ENCODE assay signal across 8 mouse cellular contexts in genomic region chr6:133875906-133876462, GRCm38 (mm10). TPM values are rescaled to one million over a fixed set of nuclear protein-coding genes. Genes with fewer than 3 reads are reported as not detected.
DNase-seq lines count a peak whose midpoint lies in the region; ATAC-seq and TF ChIP-seq lines count a peak whose summit lies in the region.

No protein-coding gene starts in this region.

- no peaks in the 10 kb centered on the region for H3K79me2 ChIP-seq in MEL (ENCODE audit: control insufficient read depth, insufficient read depth, low read length, poor library complexity)

- no peak overlapping the region for H3K9ac ChIP-seq in MEL (ENCODE audit: control insufficient read depth, low read depth, low read length, poor library complexity, severe bottlenecking)
- no peak overlapping the region for H3K9ac ChIP-seq in hindbrain, embryonic 14.5 days
- no peak overlapping the region for H3K9ac ChIP-seq in limb, embryonic 14.5 days (ENCODE audit: low read depth, low read length, severe bottlenecking)

- peak; percentile 76 for DNase-seq in kidney, adult 2 months
- DNase-seq in kidney, adult 11 months: no peak
- peak; percentile 68 for DNase-seq in MEL (ENCODE audit: low read depth, low spot score)
- DNase-seq in hindbrain, embryonic 14.5 days (ENCODE audit: low spot score): peak; percentile 86
- peak; percentile 63 for DNase-seq in limb, embryonic 14.5 days (ENCODE audit: low spot score)
- peak; percentile 86 for DNase-seq in retina, embryonic 14.5 days (ENCODE audit: low spot score)

- H3K4me3 ChIP-seq in kidney, adult 2 months (ENCODE audit: insufficient read depth, low read depth, low read length): no peak overlapping the region
- 0 out of 4 replicates have a peak overlapping the region, but pooled peaks of 1 of the 2 experiments have one; percentile 25 for H3K4me3 ChIP-seq in MEL (ENCODE audit: control insufficient read depth in 1 of 2, insufficient read depth in 1 of 2, low read depth in 2 of 2, low read length in 2 of 2)
- no peak overlapping the region for H3K4me3 ChIP-seq in hindbrain, embryonic 14.5 days (replicated peaks; ENCODE audit: low read length)
- H3K4me3 ChIP-seq in limb, embryonic 14.5 days (replicated peaks; ENCODE audit: low read length): no peak overlapping the region

- peak; percentile 88 for TF ChIP-seq RAD21 in MEL (IDR thresholded peaks at IDR 0.05; ENCODE audit: low read depth, low read length)

- no peak for TF ChIP-seq EP300 in MEL (IDR thresholded peaks at IDR 0.05; ENCODE audit: low read depth in 1 of 2, low read length in 2 of 2)

- H3K27me3 ChIP-seq in kidney, adult 2 months (replicated peaks; ENCODE audit: control insufficient read depth, insufficient read depth, low read length): no peaks in the 10 kb centered on the region
- H3K27me3 ChIP-seq in MEL (ENCODE audit: control insufficient read depth in 1 of 2, insufficient read depth in 2 of 2, low read length in 2 of 2): peaks cover 0 to 1% of the 10 kb centered on the region in 2 experiments; a peak in 1 of 4 replicates
- no peaks in the 10 kb centered on the region for H3K27me3 ChIP-seq in hindbrain, embryonic 14.5 days (ENCODE audit: control insufficient read depth, insufficient read depth, low read length)
- H3K27me3 ChIP-seq in limb, embryonic 14.5 days (ENCODE audit: control insufficient read depth, insufficient read depth, low read length): no peaks in the 10 kb centered on the region

- ATAC-seq in common myeloid progenitor, adult 5-6 weeks (replicated peaks; ENCODE audit: low read depth, poor library complexity, severe bottlenecking): peak; percentile 80
- no peak for ATAC-seq in hindbrain, embryonic 14.5 days (ENCODE audit: low FRiP score)
- no peak for ATAC-seq in limb, embryonic 14.5 days (ENCODE audit: low FRiP score, low read depth)
- ATAC-seq in inflammation-experienced regulatory T-cells, adult 6 months: no peak

- H3K27ac ChIP-seq in kidney, adult 2 months (ENCODE audit: insufficient read depth, low read depth, low read length): no peak overlapping the region
- no peak overlapping the region for H3K27ac ChIP-seq in MEL (ENCODE audit: control insufficient read depth, low read depth, low read length)
- H3K27ac ChIP-seq in hindbrain, embryonic 14.5 days: no peak overlapping the region
- H3K27ac ChIP-seq in limb, embryonic 14.5 days (replicated peaks; ENCODE audit: low read depth, low read length): no peak overlapping the region

- H3K9me3 ChIP-seq in MEL (replicated peaks; ENCODE audit: insufficient read depth, low read length): no peaks in the 10 kb centered on the region
- no peaks in the 10 kb centered on the region for H3K9me3 ChIP-seq in hindbrain, embryonic 14.5 days (ENCODE audit: control insufficient read depth, low read length)
- no peaks in the 10 kb centered on the region for H3K9me3 ChIP-seq in limb, embryonic 14.5 days (ENCODE audit: control insufficient read depth, low read length)

- H3K4me1 ChIP-seq in kidney, adult 2 months (ENCODE audit: control insufficient read depth, insufficient read depth, low read length): no peaks in the 10 kb centered on the region; the same call in 1 of the 2 replicates
- H3K4me1 ChIP-seq in MEL (ENCODE audit: control insufficient read depth in 1 of 2, insufficient read depth in 2 of 2, low read length in 2 of 2): no peaks in the 10 kb centered on the region
- no peaks in the 10 kb centered on the region for H3K4me1 ChIP-seq in hindbrain, embryonic 14.5 days (replicated peaks; ENCODE audit: control insufficient read depth, insufficient read depth, low read length)
- no peaks in the 10 kb centered on the region for H3K4me1 ChIP-seq in limb, embryonic 14.5 days (ENCODE audit: control insufficient read depth, insufficient read depth, low read length)

- no peak for TF ChIP-seq POLR2A in kidney, adult 2 months (IDR thresholded peaks at IDR 0.05; ENCODE audit: low read depth, low read length)
- no peak for TF ChIP-seq POLR2A in MEL (IDR thresholded peaks at IDR 0.05; ENCODE audit: control insufficient read depth in 1 of 2, insufficient read depth in 1 of 2, low read depth in 1 of 2, low read length in 2 of 2, poor library complexity in 1 of 2)
- TF ChIP-seq POLR2A in limb, embryonic 14.5 days (IDR thresholded peaks at IDR 0.05; ENCODE audit: borderline replicate concordance, extremely low read depth, insufficient read depth, insufficient read length): no peak

- no peaks in the 10 kb centered on the region for H3K36me3 ChIP-seq in kidney, adult 2 months (ENCODE audit: control insufficient read depth, insufficient read depth, low read length)
- no peaks in the 10 kb centered on the region for H3K36me3 ChIP-seq in MEL (ENCODE audit: control insufficient read depth in 1 of 2, insufficient read depth in 2 of 2, low read length in 2 of 2)
- no peaks in the 10 kb centered on the region for H3K36me3 ChIP-seq in hindbrain, embryonic 14.5 days (replicated peaks; ENCODE audit: control insufficient read depth, insufficient read depth)
- H3K36me3 ChIP-seq in limb, embryonic 14.5 days (ENCODE audit: control insufficient read depth, insufficient read depth, low read length): no peaks in the 10 kb centered on the region

- WGBS in kidney, adult 2 months: 23% methylated on average over 12 of the region's 12 CpGs
- 29% methylated on average over 12 of the region's 12 CpGs for WGBS in hindbrain, embryonic 14.5 days
- 30% methylated on average over 12 of the region's 12 CpGs for WGBS in limb, embryonic 14.5 days

- no peak overlapping the region for H3K4me2 ChIP-seq in hindbrain, embryonic 14.5 days (replicated peaks)
- H3K4me2 ChIP-seq in limb, embryonic 14.5 days (replicated peaks; ENCODE audit: low read depth, low read length, severe bottlenecking): no peak overlapping the region

- 0 out of 2 replicates have a peak, but pooled peaks have one; percentile 12 for TF ChIP-seq CTCF in kidney, adult 2 months (conservative IDR thresholded peaks at IDR 0.05; ENCODE audit: insufficient read depth, insufficient read length, low read depth, low read length)
- peak; percentile 7 to 79 (median 43); a peak in 4 of 6 replicates for TF ChIP-seq CTCF in MEL (IDR thresholded peaks at IDR 0.05 in 2 of 3, conservative IDR thresholded peaks at IDR 0.05 in 1 of 3; ENCODE audit: control insufficient read depth in 1 of 3, insufficient read depth in 1 of 3, low read depth in 2 of 3, low read length in 3 of 3, poor library complexity in 1 of 3, severe bottlenecking in 1 of 3)

TF ChIP-seq in MEL, 35 proteins besides CTCF, POLR2A, EP300 and RAD21:
- no peak for TF ChIP-seq SIN3A (IDR thresholded peaks at IDR 0.05; ENCODE audit: low read length)
- peak; percentile 78 for TF ChIP-seq SMC3 (IDR thresholded peaks at IDR 0.05; ENCODE audit: low read depth, low read length)
- no peak for TF ChIP-seq KAT2A (conservative IDR thresholded peaks at IDR 0.05; ENCODE audit: low read depth, low read length)
- TF ChIP-seq ZMIZ1 (IDR thresholded peaks at IDR 0.05; ENCODE audit: low read depth, low read length): no peak
- TF ChIP-seq RCOR1 (IDR thresholded peaks at IDR 0.05; ENCODE audit: low read depth, low read length): no peak
- TF ChIP-seq UBTF (IDR thresholded peaks at IDR 0.05; ENCODE audit: borderline replicate concordance, insufficient read depth, low read depth, low read length): no peak
- TF ChIP-seq ZC3H11A (IDR thresholded peaks at IDR 0.05; ENCODE audit: low read depth, low read length): peak; percentile 63
- no peak for TF ChIP-seq GATA1 (IDR thresholded peaks at IDR 0.05; ENCODE audit: low read depth, low read length)

RNA-seq across cellular contexts. Expression of gene Kap, which starts 22.4 kb away (rescaled TPM):
- 6,577 and 7,570 TPM in 2 replicates for polyA plus RNA-seq in kidney, adult 2 months (2012; rRNA removed)
- total RNA-seq in MEL (2012; rRNA removed): not detected in 2 replicates
- polyA plus RNA-seq in MEL (2012; ENCODE audit: insufficient read depth in 1 of 2, insufficient read length in 2 of 2, low read depth in 1 of 2, low replicate concordance in 2 of 2, missing spikeins in 1 of 2): not detected
- not detected in 2 replicates for total RNA-seq in common myeloid progenitor, adult 5-6 weeks (2017)
- not detected in 2 replicates for polyA plus RNA-seq in hindbrain, embryonic 14.5 days (2014; fragmentation: Nextera tagmentation; extraction: Ambion mirVana)
- not detected in 2 replicates for polyA plus RNA-seq in limb, embryonic 14.5 days (2012; rRNA removed)
- polyA plus RNA-seq in limb, embryonic 14.5 days (2014; fragmentation: Nextera tagmentation; extraction: Ambion mirVana): not detected in 2 replicates
- polyA plus RNA-seq in inflammation-experienced regulatory T-cells, adult 6 months (2017; shearing (Covaris generic)): not detected

Comparison
In these comparisons a context has a peak if more than half of its experiments do, and no peak if none do; other contexts are left out.
1. RNA of gene Kap, which starts 22.4 kb away (polyA plus RNA-seq): 6,577 to 7,570 TPM in kidney, adult 2 months; not detected in MEL, not detected in hindbrain, embryonic 14.5 days, not detected in limb, embryonic 14.5 days and not detected in inflammation-experienced regulatory T-cells, adult 6 months; every median in the first group is over 1,000 times any median in the second.